Mouse (Mus musculus): ENCODE results near the gene Lrp11.

Lrp11 gene

GRCm38 (mm10) chr10:7623861-7624518, 34.4 kb downstream of the Lrp11 start:
- DNase-seq (ENCODE audit: low spot score in 2 of 2) = no peak

DNA sequence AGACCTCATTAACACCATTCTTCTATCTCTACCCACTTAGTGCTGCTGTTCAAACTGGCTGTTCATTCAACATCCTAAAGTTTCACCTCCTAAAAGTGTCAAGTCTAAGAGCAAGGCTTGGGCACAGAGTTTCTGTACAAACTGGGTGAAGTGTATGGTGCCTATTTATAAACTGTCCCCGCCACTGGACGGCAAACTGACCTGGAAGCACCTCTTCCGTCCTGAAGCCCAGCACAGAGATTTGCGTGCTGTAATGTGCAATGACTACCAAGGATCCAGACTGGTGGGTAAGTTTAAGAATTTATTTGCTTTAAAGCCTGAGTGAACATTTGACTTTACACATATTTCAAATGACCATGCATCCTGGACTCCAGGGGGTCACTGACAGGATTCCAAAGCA, 39.5 kb downstream of the Lrp11 start:
- no peak for DNase-seq (ENCODE audit: low spot score in 2 of 2)

GRCm38 (mm10) chr10:7630286-7630685, 40.7 kb downstream of the Lrp11 start:
- DNase-seq (ENCODE audit: low spot score in 2 of 2) = no peak

- DNase-seq (ENCODE audit: low spot score in 2 of 2) = no peak
These were observed 41.5 kb downstream of the Lrp11 start for GRCm38 (mm10) chr10:7630951-7631720.

DNA sequence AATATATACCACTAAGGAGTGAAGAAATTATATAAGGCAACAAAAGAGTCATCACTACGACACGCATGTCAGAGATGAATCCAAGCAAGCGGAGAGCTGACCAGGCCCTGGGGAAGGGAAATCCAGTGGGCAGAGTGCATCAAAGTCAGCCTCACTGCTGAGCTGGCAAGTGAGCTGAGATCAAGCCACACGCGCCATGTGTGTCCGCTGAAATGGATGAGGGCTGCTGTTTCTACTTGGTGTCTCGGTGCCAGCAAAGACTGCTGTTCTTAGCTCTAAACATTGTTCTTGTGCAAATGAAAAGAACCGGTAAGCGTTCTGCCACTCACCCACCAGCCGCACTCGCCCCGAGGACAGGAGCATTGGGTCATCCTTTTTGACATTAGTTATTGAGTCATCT, 50.8 kb downstream of the Lrp11 start:
- no peak for DNase-seq (ENCODE audit: low spot score in 2 of 2)

DNA sequence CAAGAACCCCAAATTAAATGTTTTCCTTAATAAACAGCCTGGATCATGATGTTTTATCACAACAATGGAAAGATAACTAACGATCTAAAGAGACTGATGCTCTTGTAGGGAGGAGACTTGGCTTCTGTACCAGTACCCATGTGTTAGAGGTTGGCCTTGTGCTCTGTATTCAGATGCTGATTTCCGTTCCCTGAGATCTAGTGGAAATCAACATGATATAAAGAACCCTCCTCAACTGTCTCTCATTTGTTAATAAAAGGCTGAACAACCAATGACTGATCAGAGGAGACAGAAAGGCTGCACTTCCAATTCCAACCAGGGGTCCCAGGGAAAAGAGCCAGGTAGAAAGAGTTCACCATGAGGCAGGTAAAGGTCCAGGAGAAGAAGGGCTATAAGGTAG, 56.3 kb downstream of the Lrp11 start:
- no peak for DNase-seq (ENCODE audit: low spot score in 2 of 2)

DNA sequence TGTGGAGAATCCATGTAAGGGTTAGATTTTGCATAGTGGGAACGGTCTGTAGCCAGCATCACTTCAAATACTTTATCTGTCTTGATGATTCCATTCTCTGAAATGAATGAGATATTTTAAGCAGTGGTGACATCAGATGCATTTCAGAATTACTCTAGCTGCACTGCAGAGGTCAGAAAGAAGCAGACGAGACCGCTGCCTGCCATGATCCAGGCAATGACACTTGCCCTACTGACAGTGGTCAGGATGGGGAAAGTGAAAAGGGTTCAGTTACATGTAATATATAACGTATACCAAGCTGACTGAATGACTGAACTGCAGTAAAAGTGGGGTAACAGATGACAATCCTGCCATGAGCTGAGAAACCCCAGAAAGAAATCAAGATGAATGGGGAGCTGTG, 59.5 kb downstream of the Lrp11 start:
- DNase-seq (ENCODE audit: low spot score in 2 of 2) = no peak

DNA sequence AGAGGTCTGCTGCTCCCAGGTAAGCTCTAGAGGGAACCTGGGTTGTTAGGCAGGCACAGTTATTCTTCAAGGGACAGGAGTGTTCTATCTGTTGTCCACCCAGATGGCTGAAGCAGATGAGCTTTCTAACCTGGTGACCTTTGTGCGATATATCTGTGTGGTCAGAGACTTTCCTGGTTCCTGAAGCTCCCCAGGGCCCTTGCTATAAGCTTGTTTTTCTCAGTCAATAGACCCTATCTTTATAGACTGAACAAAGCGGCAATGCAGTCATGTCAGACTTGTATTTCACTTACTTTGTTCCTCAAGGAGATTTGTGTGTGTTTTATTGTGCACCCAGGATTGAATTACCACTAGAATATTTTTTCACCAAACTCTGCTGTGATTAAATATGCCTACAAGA, 61.5 kb downstream of the Lrp11 start:
- no peak for DNase-seq (ENCODE audit: low spot score in 2 of 2)

GRCm38 (mm10) chr10:7662471-7663141, 73.0 kb downstream of the Lrp11 start:
- DNase-seq (ENCODE audit: low spot score in 2 of 2) = peak; percentile 49 to 73

GRCm38 (mm10) chr10:7663159-7664026, 73.8 kb downstream of the Lrp11 start:
- peak; percentile 89 to 93 for DNase-seq (ENCODE audit: low spot score in 2 of 2)

- no peak for DNase-seq (ENCODE audit: low spot score in 2 of 2)
These were observed 74.5 kb downstream of the Lrp11 start for GRCm38 (mm10) chr10:7664027-7664526.

DNA sequence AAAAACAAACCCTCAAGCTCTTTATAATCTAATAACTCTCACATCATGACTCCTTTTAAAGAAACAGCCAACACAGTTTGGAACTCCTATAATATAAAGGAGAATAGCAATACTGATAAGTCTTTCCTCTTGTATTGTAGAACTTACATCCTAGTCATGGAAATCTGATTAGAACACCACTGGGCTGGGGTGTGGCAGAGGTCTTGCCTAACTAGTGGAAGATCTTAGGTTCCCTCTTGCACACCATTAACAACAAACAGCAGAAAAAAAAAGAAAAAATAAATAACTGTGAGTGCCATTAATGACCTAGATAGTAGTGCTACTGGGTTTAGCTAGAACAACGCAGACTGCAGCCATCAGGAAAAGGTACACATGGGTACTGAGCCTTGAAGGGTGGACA, 75.3 kb downstream of the Lrp11 start:
- DNase-seq (ENCODE audit: low spot score in 2 of 2) = no peak

GRCm38 (mm10) chr10:7667342-7667802, 77.8 kb downstream of the Lrp11 start, which contains the start of gene Nup43:
Gene Nup43, plus strand, starts transcription at chr10:7667503.
- peak; percentile 81 to 89 for DNase-seq (ENCODE audit: low spot score in 2 of 2)

DNA sequence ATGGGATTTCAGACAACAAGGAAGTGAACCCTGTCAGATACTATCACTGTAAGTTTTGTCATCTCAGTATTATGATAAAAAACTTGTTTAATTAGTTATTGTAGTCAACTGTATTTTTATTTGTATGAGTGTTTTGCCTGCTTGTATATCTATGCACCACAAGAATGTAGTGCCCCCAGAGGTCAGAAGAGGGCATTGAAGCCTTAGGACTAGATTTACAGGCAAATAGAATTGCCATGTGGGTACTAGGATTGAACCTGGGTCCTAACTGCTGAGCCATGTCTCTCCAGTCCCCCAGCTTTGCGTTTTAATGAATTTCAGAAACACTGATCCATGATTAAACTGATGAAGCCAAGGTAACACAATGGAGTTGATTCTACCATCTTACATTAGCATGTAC, 84.1 kb downstream of the Lrp11 start:
- peak in 1 of 2 experiments; percentile 22 for DNase-seq (ENCODE audit: low spot score in 2 of 2)

Data from spleen, postnatal 14 days (tissue).